Mouse (Mus musculus): ENCODE measurements around the gene Grk3. TPM values are rescaled to one million over a fixed set of nuclear protein-coding genes. Genes with fewer than 3 reads are reported as not detected.

The Grk3 gene
- total RNA-seq, 2 experiments from 2014 or later, result 64.5 to 72.0 TPM

- intact Hi-C loops (cut with DNase I), result no loop called here
- DNase-seq (ENCODE audit: low spot score in 2 of 2), result no peak
These were observed 122.0 kb downstream of the Grk3 start for GRCm38 (mm10) chr5:112893462-112894060.

DNA sequence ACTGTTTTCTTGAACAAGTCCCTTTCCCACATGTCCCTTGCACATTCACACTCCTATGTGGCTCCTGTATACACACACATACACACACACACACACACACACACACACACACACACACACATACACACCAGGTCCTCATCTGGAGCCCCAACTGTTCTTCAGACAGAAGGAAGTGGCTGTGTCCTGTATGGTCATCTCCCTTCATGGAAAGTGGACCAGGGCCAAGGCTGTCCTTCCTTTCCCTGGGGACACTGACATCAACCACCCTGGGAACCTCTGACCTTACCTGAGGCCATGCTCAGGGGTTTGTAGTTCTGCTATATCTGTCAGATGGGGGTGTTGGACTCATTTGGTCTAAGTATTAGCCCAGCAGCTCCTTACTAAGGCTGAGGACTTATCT lies 123.2 kb downstream of the Grk3 start:
- intact Hi-C loops (cut with DNase I), result no loop called here
- DNase-seq (ENCODE audit: low spot score in 2 of 2), result no peak

DNA sequence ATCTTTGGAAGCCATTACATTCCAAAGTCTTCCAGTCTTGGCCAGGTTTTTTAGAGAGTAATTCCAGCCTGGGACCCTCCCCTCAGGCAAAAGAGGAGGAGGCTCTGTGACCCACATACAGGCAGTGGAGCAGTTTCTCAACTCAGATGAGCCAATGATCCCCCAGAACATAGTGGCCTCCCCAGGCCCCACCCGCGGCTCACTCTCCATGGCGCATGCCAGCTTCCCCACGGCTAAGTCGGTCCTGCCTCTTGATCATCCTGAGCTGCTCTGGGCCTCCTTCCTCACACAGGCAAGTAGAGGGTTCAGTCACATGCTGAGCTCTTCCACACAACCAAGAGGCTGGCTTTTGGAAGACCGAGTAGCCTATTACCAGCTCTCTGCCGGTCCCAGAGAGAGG lies 126.9 kb downstream of the Grk3 start:
- DNase-seq (ENCODE audit: low spot score in 2 of 2), result no peak
- intact Hi-C loops (cut with DNase I), result loop anchor here (10.0 kb wide), 1 partner anchor 336 kb away; the partner anchor contains the start of genes 2900026A02Rik and Tmem211

- intact Hi-C loops (cut with DNase I), result loop anchor here (10.0 kb wide), 1 partner anchor 338 kb away; the partner anchor contains the start of genes 2900026A02Rik and Tmem211
- DNase-seq (ENCODE audit: low spot score in 2 of 2), result peak in 1 of 2 experiments; percentile 38
These were observed 128.7 kb downstream of the Grk3 start for GRCm38 (mm10) chr5:112886687-112887491.

DNA sequence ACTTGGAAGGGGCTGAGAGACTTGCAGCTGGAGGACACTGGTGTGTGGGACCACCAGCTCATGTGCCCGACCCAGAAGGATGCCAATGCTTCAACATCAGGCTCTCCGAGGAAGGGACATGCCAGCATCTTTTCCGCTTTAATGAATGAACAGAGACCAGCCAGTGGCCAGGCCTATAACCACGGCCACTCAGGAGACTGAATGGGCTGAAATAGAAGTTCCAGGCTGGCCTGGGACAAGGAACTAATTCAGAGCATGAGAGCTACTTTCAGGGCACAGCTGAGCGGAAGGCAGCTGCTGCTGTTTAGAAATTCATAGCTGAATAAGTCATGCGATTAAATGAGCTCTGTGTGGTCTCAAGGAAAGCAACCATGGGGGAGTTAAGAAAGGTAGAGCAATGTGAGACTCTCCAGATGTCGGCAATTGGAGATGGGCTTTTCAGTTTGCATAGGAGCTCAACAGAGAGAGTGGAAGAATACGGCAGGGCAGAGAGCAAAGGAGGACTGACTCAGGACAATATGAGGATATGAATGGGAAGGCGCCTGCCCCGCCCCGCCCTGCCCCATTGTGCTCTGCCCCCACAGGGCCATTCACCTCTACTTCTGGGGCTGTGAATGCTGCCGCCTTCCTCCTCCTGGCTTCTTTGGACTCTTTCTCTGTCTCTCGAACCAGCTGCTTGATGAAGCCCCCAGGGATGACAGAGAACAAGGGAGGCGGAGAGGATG lies 138.0 kb downstream of the Grk3 start:
- DNase-seq (ENCODE audit: low spot score in 2 of 2), result peak in 1 of 2 experiments; percentile 38
- intact Hi-C loops (cut with DNase I), result loop anchor here (10.0 kb wide), 1 partner anchor 297 kb away; no protein-coding TSS in a partner anchor

DNA sequence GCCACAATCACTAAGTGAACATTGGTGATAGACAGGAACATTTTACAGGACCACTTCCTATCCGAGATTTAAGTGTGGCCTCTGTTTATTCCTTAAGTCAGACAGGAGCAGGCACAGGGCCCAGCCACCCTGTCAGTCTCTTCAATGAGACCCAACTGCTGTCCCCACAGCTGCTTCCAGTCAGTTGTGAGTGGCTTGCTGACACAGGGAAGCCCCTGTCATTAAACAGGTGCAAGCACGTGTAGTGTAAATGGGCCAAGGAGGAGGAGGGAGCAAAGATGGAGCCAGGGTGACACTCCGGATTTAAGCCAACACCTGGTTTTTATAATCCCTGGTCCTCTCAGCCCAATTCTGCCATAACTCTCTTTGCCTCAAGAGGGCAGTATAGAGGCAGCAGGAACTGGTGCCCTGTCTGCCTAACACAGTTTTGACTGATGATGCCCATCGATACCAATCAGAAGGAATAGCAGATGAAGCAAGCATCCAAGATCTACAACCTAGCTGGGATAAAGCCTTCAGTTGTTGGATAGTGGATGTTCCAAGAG lies 138.7 kb downstream of the Grk3 start:
- intact Hi-C loops (cut with DNase I), result loop anchor here (10.0 kb wide), 1 partner anchor 298 kb away; no protein-coding TSS in a partner anchor
- DNase-seq (ENCODE audit: low spot score in 2 of 2), result peak; percentile 65 to 75

DNA sequence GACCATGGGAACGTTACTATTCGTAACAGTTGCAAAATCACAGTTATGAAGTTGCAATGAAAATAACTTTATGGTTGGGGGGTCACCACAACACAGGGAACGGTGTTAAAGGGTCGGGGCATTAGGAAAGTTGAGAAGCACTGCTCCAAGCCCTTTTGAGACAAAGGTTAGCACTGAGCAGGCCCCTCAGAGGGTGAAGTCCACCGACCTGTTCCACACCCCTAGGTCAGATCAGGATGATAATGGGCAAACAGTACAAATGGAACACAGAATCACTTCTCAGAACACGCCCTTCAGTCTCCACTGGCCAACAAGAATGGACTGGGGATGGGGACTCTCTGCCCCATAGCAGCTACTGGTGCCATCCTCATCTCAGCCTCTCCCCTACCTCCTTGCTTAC lies 142.6 kb downstream of the Grk3 start:
- intact Hi-C loops (cut with DNase I), result loop anchor here (10.0 kb wide), 1 partner anchor 302 kb away; no protein-coding TSS in a partner anchor

GRCm38 (mm10) chr5:112870729-112871128 lies 144.9 kb downstream of the Grk3 start:
- peak; percentile 70 to 75 for DNase-seq (ENCODE audit: low spot score in 2 of 2)
- intact Hi-C loops (cut with DNase I), result loop anchor here (1.0 to 10.0 kb wide), 2 partner anchors 184 to 304 kb away; no protein-coding TSS in a partner anchor

More for the DNA sequence above, 142.6 kb downstream of the Grk3 start:
- DNase-seq (ENCODE audit: low spot score in 2 of 2), result no peak

DNA sequence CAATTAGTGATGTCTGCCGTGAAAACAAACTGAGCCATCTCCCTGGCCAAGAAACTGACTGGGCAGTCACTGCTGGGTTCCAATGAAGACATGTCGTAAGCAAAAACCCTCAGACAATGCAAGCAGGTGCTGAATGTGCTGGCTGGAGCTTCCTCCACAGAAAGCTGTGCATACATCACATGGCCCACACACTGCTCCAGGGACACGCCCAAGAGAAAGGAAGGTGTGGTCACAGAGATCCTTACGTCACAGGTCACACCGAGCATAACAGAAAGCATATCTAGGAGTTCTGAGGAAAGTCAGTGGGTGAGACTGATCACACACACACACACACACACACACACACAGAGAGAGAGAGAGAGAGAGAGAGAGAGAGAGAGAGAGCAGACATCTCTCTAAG lies 147.0 kb downstream of the Grk3 start:
- DNase-seq (ENCODE audit: low spot score in 2 of 2), result no peak
- intact Hi-C loops (cut with DNase I), result no loop called here

DNA sequence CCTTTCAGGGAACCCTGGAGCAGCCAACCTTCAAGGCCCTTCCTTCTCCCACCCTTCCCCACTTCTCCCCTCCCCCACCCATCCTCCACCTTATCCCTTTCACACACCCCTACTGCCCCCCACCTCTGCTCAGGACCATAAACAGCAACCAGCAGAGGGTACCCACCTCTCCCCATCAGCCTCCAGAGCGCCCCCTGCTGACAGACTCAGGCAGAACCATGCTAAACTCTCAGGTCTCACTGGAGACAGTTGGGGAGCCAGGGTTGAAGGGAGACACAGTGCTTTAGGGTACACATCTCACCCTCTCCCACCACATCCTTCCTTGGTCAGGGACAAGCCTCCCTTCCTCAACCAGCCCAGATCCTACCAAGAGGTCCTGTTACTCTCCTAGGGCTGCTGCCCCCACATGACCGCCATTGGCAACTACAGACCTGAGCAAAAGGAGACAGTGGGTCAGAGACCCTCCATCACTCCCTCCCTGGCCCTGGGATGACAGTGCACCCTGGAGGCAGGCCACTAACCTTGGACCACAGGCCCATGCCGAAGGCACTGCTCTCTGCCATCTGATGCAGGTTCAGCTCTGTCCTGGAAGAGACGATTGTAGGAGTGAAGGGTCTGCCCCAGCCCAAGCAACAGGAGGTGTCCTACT lies 150.7 kb downstream of the Grk3 start:
- DNase-seq (ENCODE audit: low spot score in 2 of 2), result peak in 1 of 2 experiments; percentile 35
- intact Hi-C loops (cut with DNase I), result loop anchor here (5.0 kb wide), 2 partner anchors 398 to 433 kb away; no protein-coding TSS in a partner anchor

Other genes with a start within 250 kb of the Grk3 start
- gene Myo18b, start 119.4 kb downstream of the Grk3 start, total RNA-seq (2021), result 1 to 10 TPM; 1.2 to 1.9 TPM
- gene Crybb2, start 54.3 kb upstream of the Grk3 start, total RNA-seq (2021), result not detected
- 1 to 10 TPM in 1 of 2 experiments, under 1 TPM in 1; 0.69 to 1.7 TPM for gene Crybb3, start 65.8 kb upstream of the Grk3 start, total RNA-seq (2021)
- gene 2900026A02Rik, start 205.4 kb upstream of the Grk3 start, total RNA-seq (2021), result 10 to 100 TPM; 39.0 to 44.7 TPM
- gene Tmem211, start 211.1 kb upstream of the Grk3 start, total RNA-seq (2021), result not detected

Data from left cerebral cortex, postnatal 25 days (tissue).